Mouse (Mus musculus) kidney, postnatal 0 days (tissue): ENCODE measurements at regions not wholly inside any gene's neighbourhood (a gene's known extent, or its start where the extent isn't known, plus 50 kb on each side); places are given as distances from the start of the nearest gene placed in this dataset.

Experiments used
- ATAC-seq: fragments of 200-750 bp; cut with Nextera tagmentation; replicated peaks from 2 replicates; pipeline ENCODE4 v1.8.0; 2017; ENCODE audit warnings: low read depth, moderate number of reproducible peaks, moderate TSS enrichment, moderate library complexity; ENCODE audit not compliant: low FRiP score
- DNase-seq: peaks from one replicate; pipeline ENCODE4 v3.0.0-alpha.2; 2016; ENCODE audit warnings: low spot score
- H3K27ac ChIP-seq: fragments of 300-500 bp; sonication (generic); 2 replicates; pipeline ENCODE4 v1.5.1; 2014; ENCODE audit warnings: mild to moderate bottlenecking
- H3K27me3 ChIP-seq: fragments of 300-500 bp; sonication (generic); 2 replicates; pipeline ENCODE4 v1.6.1; 2014; ENCODE audit warnings: low read length, mixed read lengths; ENCODE audit not compliant: insufficient read depth
- H3K36me3 ChIP-seq: fragments of 300-500 bp; sonication (generic); 2 replicates; pipeline ENCODE4 v1.6.1; 2014; ENCODE audit warnings: low read length, mixed read lengths; ENCODE audit not compliant: insufficient read depth
- H3K4me1 ChIP-seq: fragments of 300-500 bp; sonication (generic); replicated peaks from 2 replicates; pipeline ENCODE4 v1.6.1; 2014; ENCODE audit warnings: antibody characterized with exemption, low read length, mixed read lengths; ENCODE audit not compliant: insufficient read depth
- H3K4me2 ChIP-seq: fragments of 300-500 bp; sonication (generic); 2 replicates; pipeline ENCODE4 v1.6.1; 2014; ENCODE audit warnings: mild to moderate bottlenecking, low read length, moderate library complexity, mixed read lengths
- H3K4me3 ChIP-seq: fragments of 300-500 bp; sonication (generic); replicated peaks from 2 replicates; pipeline ENCODE4 v1.5.1; 2014; ENCODE audit warnings: low read depth, low read length
- H3K9ac ChIP-seq: fragments of 300-500 bp; sonication (generic); 2 replicates; pipeline ENCODE4 v1.6.1; 2014; ENCODE audit warnings: low read depth, low read length
- H3K9me3 ChIP-seq: fragments of 300-500 bp; sonication (generic); replicated peaks from 2 replicates; pipeline ENCODE4 v1.6.1; 2016; ENCODE audit warnings: low read length, inconsistent platforms, mixed read lengths
- CTCF ChIP-seq: IDR thresholded peaks from 2 replicates; pipeline ENCODE4 v1.5.1; 2016; ENCODE audit warnings: antibody characterized with exemption, low read depth, mild to moderate bottlenecking, moderate library complexity
- WGBS: fragments of 180-500 bp; shearing (Covaris S2); extraction: QIAGEN DNeasy Blood & Tissue Kit; methylation state at CpG from one replicate; pipeline ENCODE4 v1.1.7; 2014; 5-methylcytosine and 5-hydroxymethylcytosine counted together

GRCm38 (mm10) chr6:19338470-19338869, 472.4 kb downstream of the Ankrd7 start:
- no peak overlapping the region for H3K27ac ChIP-seq
- no peaks in the 10 kb centered on the region for H3K4me1 ChIP-seq
- WGBS = 49% methylated on average over 5 of the region's 5 CpGs
- H3K9me3 ChIP-seq = no peaks in the 10 kb centered on the region
- DNase-seq = peak; percentile 53
- no peak overlapping the region for H3K4me3 ChIP-seq
- ATAC-seq = no peak
- H3K27me3 ChIP-seq = no peaks in the 10 kb centered on the region
- no peak overlapping the region for H3K9ac ChIP-seq
- no peaks in the 10 kb centered on the region for H3K36me3 ChIP-seq
- no peak overlapping the region for H3K4me2 ChIP-seq
- no peak for TF ChIP-seq CTCF
